Mouse (Mus musculus): Measurements from ENCODE around the gene Nudt5. TPM values are rescaled to one million over a fixed set of nuclear protein-coding genes. Genes with fewer than 3 reads are reported as not detected.
A peak's percentile ranks its signal among the peaks of the same experiment; 100 is the strongest.

Nudt5 gene
- polyA plus RNA-seq (2015; fragmentation: Nextera tagmentation; extraction: Ambion mirVana), result 22.9 and 24.1 TPM in 2 replicates

- peak within 1 kb of the TSS; percentile 84 for H3K27ac ChIP-seq (ENCODE audit: low read depth, low read length)
- peak; percentile 89 for TF ChIP-seq CTCF (IDR thresholded peaks at IDR 0.05; ENCODE audit: low read depth)
- peak within 1 kb of the TSS; percentile 83 for H3K4me3 ChIP-seq (ENCODE audit: low read depth, low read length)
- H3K9me3 ChIP-seq (ENCODE audit: control insufficient read depth), result no peaks in the 10 kb centered on the region
- H3K36me3 ChIP-seq (ENCODE audit: control insufficient read depth, insufficient read depth), result peaks cover 21% of the 10 kb centered on the region
- H3K27me3 ChIP-seq (replicated peaks; ENCODE audit: control insufficient read depth, insufficient read depth, low read length), result no peaks in the 10 kb centered on the region
- peak; percentile 95 for ATAC-seq
- WGBS, result under 1% methylated on average over 53 of the region's 53 CpGs
- peak within 1 kb of the TSS; percentile 86 for H3K9ac ChIP-seq (ENCODE audit: low read depth, low read length)
- no peaks in the 10 kb centered on the region; the same call in 1 of the 2 replicates for H3K4me1 ChIP-seq (replicated peaks; ENCODE audit: control insufficient read depth, insufficient read depth, low read length)
- peak within 1 kb of the TSS; percentile 76 for H3K4me2 ChIP-seq (replicated peaks; ENCODE audit: low read depth)
These were observed at the start of gene Nudt5, which contains the start of gene Cdc123 for GRCm38 (mm10) chr2:5844873-5845631. Gene Nudt5 (plus strand): TSS chr2:5845019. Gene Cdc123 (minus strand): TSS chr2:5845164.

DNA sequence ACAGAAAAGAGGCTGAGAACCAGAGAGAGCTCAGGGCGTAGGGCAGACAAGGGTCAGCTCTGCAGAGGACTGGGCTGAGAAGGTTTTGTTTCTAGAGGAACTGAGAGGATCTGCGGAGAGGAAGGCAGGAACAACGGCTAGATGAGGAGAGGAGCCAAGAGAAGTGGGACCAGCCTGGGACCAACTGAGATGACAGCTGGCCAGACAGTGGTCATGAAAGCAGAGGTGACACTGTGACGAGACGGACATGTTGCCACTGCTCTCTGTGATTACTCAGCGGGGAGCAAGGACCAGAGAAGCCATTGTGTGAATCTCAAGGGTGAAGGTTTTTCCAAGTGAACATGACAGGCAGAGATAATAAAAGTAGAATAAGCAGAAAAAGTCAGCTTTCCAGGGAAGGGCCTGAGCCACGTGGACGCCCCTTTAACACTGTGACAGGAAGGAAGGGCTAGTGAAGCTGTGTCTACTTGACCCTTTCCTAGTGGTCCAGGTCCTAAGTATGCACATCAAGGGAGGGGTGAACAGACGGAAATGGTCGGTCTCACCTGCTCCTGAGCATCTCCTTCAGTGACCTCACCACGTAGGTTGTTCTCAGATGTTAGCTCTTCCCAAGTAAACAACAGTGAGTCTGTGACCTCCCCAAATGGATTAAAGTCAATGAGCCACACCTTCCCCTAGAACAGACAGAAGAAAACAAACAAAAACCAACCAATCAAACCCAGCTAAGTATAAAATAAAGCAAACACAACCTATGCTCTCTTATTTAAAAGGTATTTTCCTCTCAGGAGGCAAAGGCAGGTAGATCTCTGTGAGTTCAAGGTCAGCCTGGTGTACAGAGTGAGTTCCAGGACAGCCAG lies 46.8 kb upstream of the Nudt5 start:
- H3K36me3 ChIP-seq (ENCODE audit: control insufficient read depth, insufficient read depth), result peaks cover 58% of the 10 kb centered on the region
- WGBS, result 78% methylated on average over 11 of the region's 11 CpGs
- no peak for ATAC-seq

GRCm38 (mm10) chr2:5801182-5801640 lies 43.6 kb upstream of the Nudt5 start:
- no peaks in the 10 kb centered on the region for H3K9me3 ChIP-seq (ENCODE audit: control insufficient read depth)
- no peak overlapping the region for H3K4me3 ChIP-seq (ENCODE audit: low read depth, low read length)
- TF ChIP-seq CTCF (IDR thresholded peaks at IDR 0.05; ENCODE audit: low read depth), result no peak
- no peak overlapping the region for H3K27ac ChIP-seq (ENCODE audit: low read depth, low read length)
- peaks cover 51% of the 10 kb centered on the region for H3K36me3 ChIP-seq (ENCODE audit: control insufficient read depth, insufficient read depth)
- no peak overlapping the region for H3K9ac ChIP-seq (ENCODE audit: low read depth, low read length)
- no peak for ATAC-seq
- no peak overlapping the region for H3K4me2 ChIP-seq (replicated peaks; ENCODE audit: low read depth)
- no peaks in the 10 kb centered on the region for H3K4me1 ChIP-seq (replicated peaks; ENCODE audit: control insufficient read depth, insufficient read depth, low read length)
- H3K27me3 ChIP-seq (replicated peaks; ENCODE audit: control insufficient read depth, insufficient read depth, low read length), result no peaks in the 10 kb centered on the region
- WGBS, result 59% methylated on average over 9 of the region's 9 CpGs

More for the DNA sequence above, 46.8 kb upstream of the Nudt5 start:
- Histone ChIP-seq H3K27ac (ENCODE audit: low read depth, low read length) (no peak overlapping the region), H3K4me1 (replicated peaks; ENCODE audit: control insufficient read depth, insufficient read depth, low read length) (no peaks in the 10 kb centered on the region), H3K4me3 (ENCODE audit: low read depth, low read length) (no peak overlapping the region), H3K4me2 (replicated peaks; ENCODE audit: low read depth) (no peak overlapping the region), H3K9ac (ENCODE audit: low read depth, low read length) (no peak overlapping the region), H3K9me3 (ENCODE audit: control insufficient read depth) (no peaks in the 10 kb centered on the region), H3K27me3 (replicated peaks; ENCODE audit: control insufficient read depth, insufficient read depth, low read length) (no peaks in the 10 kb centered on the region)
- TF ChIP-seq CTCF (IDR thresholded peaks at IDR 0.05; ENCODE audit: low read depth), result no peak

- Histone ChIP-seq H3K4me1 (replicated peaks; ENCODE audit: control insufficient read depth, insufficient read depth, low read length) (no peaks in the 10 kb centered on the region), H3K27me3 (replicated peaks; ENCODE audit: control insufficient read depth, insufficient read depth, low read length) (no peaks in the 10 kb centered on the region), H3K36me3 (ENCODE audit: control insufficient read depth, insufficient read depth) (peaks cover 43% of the 10 kb centered on the region), H3K4me3 (ENCODE audit: low read depth, low read length) (no peak overlapping the region), H3K4me2 (replicated peaks; ENCODE audit: low read depth) (no peak overlapping the region), H3K9me3 (ENCODE audit: control insufficient read depth) (no peaks in the 10 kb centered on the region), H3K27ac (ENCODE audit: low read depth, low read length) (no peak overlapping the region), H3K9ac (ENCODE audit: low read depth, low read length) (no peak overlapping the region)
- ATAC-seq, result no peak
- WGBS, result 90% methylated on average over 10 of the region's 10 CpGs
- TF ChIP-seq CTCF (IDR thresholded peaks at IDR 0.05; ENCODE audit: low read depth), result no peak
These were observed 42.8 kb upstream of the Nudt5 start for GRCm38 (mm10) chr2:5801927-5802590.

DNA sequence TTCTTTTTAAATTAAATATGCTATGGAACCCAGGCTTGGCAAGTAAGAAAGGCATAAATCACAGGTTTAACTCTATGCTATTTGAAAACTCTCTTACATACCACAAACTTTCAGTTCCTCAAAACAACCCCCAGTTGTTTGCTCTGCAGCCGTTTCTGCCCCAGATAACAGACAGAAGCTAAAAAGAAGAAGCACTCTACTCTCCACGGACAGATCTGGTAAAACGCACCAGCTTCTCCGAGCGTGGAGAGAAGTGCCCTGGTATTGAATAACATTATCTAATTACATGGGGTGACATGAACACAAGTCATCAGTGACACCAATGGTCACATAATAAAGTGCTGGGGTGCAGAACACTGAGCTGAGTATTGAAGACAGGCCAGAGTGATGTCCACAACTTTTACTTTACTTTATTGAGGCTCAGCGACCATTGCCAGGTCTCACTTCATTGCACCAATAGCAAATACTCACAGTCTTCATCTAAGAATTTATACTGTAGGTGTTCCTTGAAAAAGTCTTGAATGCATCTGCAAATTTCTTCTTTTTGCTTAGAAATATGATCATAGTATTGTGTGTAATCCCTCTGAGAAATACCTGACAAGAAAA lies 40.3 kb upstream of the Nudt5 start:
- H3K4me3 ChIP-seq (ENCODE audit: low read depth, low read length), result no peak overlapping the region
- WGBS, result 86% methylated on average over 6 of the region's 6 CpGs

More for the DNA sequence above, 40.3 kb upstream of the Nudt5 start:
- Histone ChIP-seq H3K27me3 (replicated peaks; ENCODE audit: control insufficient read depth, insufficient read depth, low read length) (no peaks in the 10 kb centered on the region), H3K4me2 (replicated peaks; ENCODE audit: low read depth) (no peak overlapping the region), H3K4me1 (replicated peaks; ENCODE audit: control insufficient read depth, insufficient read depth, low read length) (no peaks in the 10 kb centered on the region), H3K27ac (ENCODE audit: low read depth, low read length) (no peak overlapping the region), H3K36me3 (ENCODE audit: control insufficient read depth, insufficient read depth) (peaks cover 39% of the 10 kb centered on the region), H3K9ac (ENCODE audit: low read depth, low read length) (no peak overlapping the region), H3K9me3 (ENCODE audit: control insufficient read depth) (no peaks in the 10 kb centered on the region)
- no peak for ATAC-seq
- no peak for TF ChIP-seq CTCF (IDR thresholded peaks at IDR 0.05; ENCODE audit: low read depth)
